Mouse (Mus musculus): ENCODE measurements at regions not wholly inside any gene's neighbourhood (a gene's known extent, or its start where the extent isn't known, plus 50 kb on each side); places are given as distances from the start of the nearest gene placed in this dataset.

GRCm38 (mm10) chr3:34456488-34457433 is 193.4 kb upstream of the Sox2 start:
- Histone ChIP-seq H3K9me3 (replicated peaks; ENCODE audit: control insufficient read depth, low read length) (no peaks in the 10 kb centered on the region), H3K4me1 (ENCODE audit: control insufficient read depth, insufficient read depth, low read length) (peaks cover 7% of the 10 kb centered on the region), H3K36me3 (ENCODE audit: control insufficient read depth, insufficient read depth) (no peaks in the 10 kb centered on the region), H3K27me3 (ENCODE audit: control insufficient read depth, insufficient read depth, low read length) (no peaks in the 10 kb centered on the region), H3K4me2 (ENCODE audit: low read depth, low read length) (peak overlapping the region; percentile 5; the same call in 1 of the 2 replicates), H3K9ac (ENCODE audit: low read length) (no peak overlapping the region), H3K4me3 (ENCODE audit: low read length) (no peak overlapping the region), H3K27ac (ENCODE audit: low read length) (peak overlapping the region; percentile 26)
- WGBS: 49% methylated on average over 23 of the region's 23 CpGs
- peak; percentile 77 for ATAC-seq (replicated peaks; ENCODE audit: extremely low read depth, insufficient read depth, low FRiP score)

GRCm38 (mm10) chr3:34454026-34454624 is 196.1 kb upstream of the Sox2 start:
- no peaks in the 10 kb centered on the region for H3K9me3 ChIP-seq (replicated peaks; ENCODE audit: control insufficient read depth, low read length)
- H3K27me3 ChIP-seq (ENCODE audit: control insufficient read depth, insufficient read depth, low read length): no peaks in the 10 kb centered on the region
- WGBS: 87% methylated on average over 18 of the region's 24 CpGs
- no peak overlapping the region for H3K27ac ChIP-seq (ENCODE audit: low read length)
- H3K9ac ChIP-seq (ENCODE audit: low read length): no peak overlapping the region
- no peak overlapping the region for H3K4me3 ChIP-seq (ENCODE audit: low read length)
- no peak for ATAC-seq (replicated peaks; ENCODE audit: extremely low read depth, insufficient read depth, low FRiP score)
- H3K36me3 ChIP-seq (ENCODE audit: control insufficient read depth, insufficient read depth): no peaks in the 10 kb centered on the region
- H3K4me2 ChIP-seq (ENCODE audit: low read depth, low read length): no peak overlapping the region
- peaks cover 7% of the 10 kb centered on the region for H3K4me1 ChIP-seq (ENCODE audit: control insufficient read depth, insufficient read depth, low read length)

GRCm38 (mm10) chr3:34445354-34445753 is 204.9 kb upstream of the Sox2 start:
- Histone ChIP-seq H3K36me3 (ENCODE audit: control insufficient read depth, insufficient read depth) (no peaks in the 10 kb centered on the region), H3K9me3 (replicated peaks; ENCODE audit: control insufficient read depth, low read length) (no peaks in the 10 kb centered on the region), H3K27me3 (ENCODE audit: control insufficient read depth, insufficient read depth, low read length) (no peaks in the 10 kb centered on the region), H3K9ac (ENCODE audit: low read length) (no peak overlapping the region), H3K4me3 (ENCODE audit: low read length) (no peak overlapping the region), H3K4me2 (ENCODE audit: low read depth, low read length) (no peak overlapping the region), H3K27ac (ENCODE audit: low read length) (no peak overlapping the region), H3K4me1 (ENCODE audit: control insufficient read depth, insufficient read depth, low read length) (no peaks in the 10 kb centered on the region)
- no peak for ATAC-seq (replicated peaks; ENCODE audit: extremely low read depth, insufficient read depth, low FRiP score)
- 51% methylated on average over 7 of the region's 7 CpGs for WGBS

- H3K27ac ChIP-seq (ENCODE audit: low read length): no peak overlapping the region
- no peak for ATAC-seq (replicated peaks; ENCODE audit: extremely low read depth, insufficient read depth, low FRiP score)
- H3K4me2 ChIP-seq (ENCODE audit: low read depth, low read length): no peak overlapping the region
- H3K9me3 ChIP-seq (replicated peaks; ENCODE audit: control insufficient read depth, low read length): no peaks in the 10 kb centered on the region
- WGBS: 47% methylated on average over 5 of the region's 5 CpGs
- no peak overlapping the region for H3K9ac ChIP-seq (ENCODE audit: low read length)
- H3K4me3 ChIP-seq (ENCODE audit: low read length): no peak overlapping the region
- no peaks in the 10 kb centered on the region for H3K4me1 ChIP-seq (ENCODE audit: control insufficient read depth, insufficient read depth, low read length)
- H3K36me3 ChIP-seq (ENCODE audit: control insufficient read depth, insufficient read depth): no peaks in the 10 kb centered on the region
- H3K27me3 ChIP-seq (ENCODE audit: control insufficient read depth, insufficient read depth, low read length): no peaks in the 10 kb centered on the region
Observed at GRCm38 (mm10) chr3:34444802-34445201, 205.4 kb upstream of the Sox2 start.

- no peak for ATAC-seq (replicated peaks; ENCODE audit: extremely low read depth, insufficient read depth, low FRiP score)
- H3K27me3 ChIP-seq (ENCODE audit: control insufficient read depth, insufficient read depth, low read length): no peaks in the 10 kb centered on the region
- H3K4me3 ChIP-seq (ENCODE audit: low read length): no peak overlapping the region
- 63% methylated on average over 28 of the region's 28 CpGs for WGBS
- H3K36me3 ChIP-seq (ENCODE audit: control insufficient read depth, insufficient read depth): no peaks in the 10 kb centered on the region
- H3K9ac ChIP-seq (ENCODE audit: low read length): no peak overlapping the region
- no peak overlapping the region for H3K27ac ChIP-seq (ENCODE audit: low read length)
- H3K4me2 ChIP-seq (ENCODE audit: low read depth, low read length): no peak overlapping the region
- H3K4me1 ChIP-seq (ENCODE audit: control insufficient read depth, insufficient read depth, low read length): no peaks in the 10 kb centered on the region
- H3K9me3 ChIP-seq (replicated peaks; ENCODE audit: control insufficient read depth, low read length): no peaks in the 10 kb centered on the region
Observed at GRCm38 (mm10) chr3:34443731-34444628, 206.2 kb upstream of the Sox2 start.

- Histone ChIP-seq H3K9me3 (replicated peaks; ENCODE audit: control insufficient read depth, low read length) (no peaks in the 10 kb centered on the region), H3K4me3 (ENCODE audit: low read length) (no peak overlapping the region), H3K4me2 (ENCODE audit: low read depth, low read length) (no peak overlapping the region), H3K4me1 (ENCODE audit: control insufficient read depth, insufficient read depth, low read length) (no peaks in the 10 kb centered on the region), H3K9ac (ENCODE audit: low read length) (no peak overlapping the region), H3K27ac (ENCODE audit: low read length) (no peak overlapping the region), H3K27me3 (ENCODE audit: control insufficient read depth, insufficient read depth, low read length) (no peaks in the 10 kb centered on the region), H3K36me3 (ENCODE audit: control insufficient read depth, insufficient read depth) (no peaks in the 10 kb centered on the region)
- ATAC-seq (replicated peaks; ENCODE audit: extremely low read depth, insufficient read depth, low FRiP score): no peak
- 72% methylated on average over 5 of the region's 5 CpGs for WGBS
Observed at GRCm38 (mm10) chr3:34443307-34443706, 206.9 kb upstream of the Sox2 start.

GRCm38 (mm10) chr3:34441792-34442191 is 208.4 kb upstream of the Sox2 start:
- 61% methylated on average over 4 of the region's 4 CpGs for WGBS
- no peak for ATAC-seq (replicated peaks; ENCODE audit: extremely low read depth, insufficient read depth, low FRiP score)
- no peak overlapping the region for H3K4me3 ChIP-seq (ENCODE audit: low read length)

GRCm38 (mm10) chr3:34441266-34441665 is 208.9 kb upstream of the Sox2 start:
- ATAC-seq (replicated peaks; ENCODE audit: extremely low read depth, insufficient read depth, low FRiP score): no peak
- Histone ChIP-seq H3K9ac (ENCODE audit: low read length) (no peak overlapping the region), H3K27me3 (ENCODE audit: control insufficient read depth, insufficient read depth, low read length) (no peaks in the 10 kb centered on the region), H3K36me3 (ENCODE audit: control insufficient read depth, insufficient read depth) (no peaks in the 10 kb centered on the region), H3K9me3 (replicated peaks; ENCODE audit: control insufficient read depth, low read length) (no peaks in the 10 kb centered on the region), H3K4me3 (ENCODE audit: low read length) (no peak overlapping the region), H3K4me2 (ENCODE audit: low read depth, low read length) (no peak overlapping the region), H3K27ac (ENCODE audit: low read length) (no peak overlapping the region), H3K4me1 (ENCODE audit: control insufficient read depth, insufficient read depth, low read length) (no peaks in the 10 kb centered on the region)
- WGBS: 56% methylated on average over 5 of the region's 5 CpGs

More at GRCm38 (mm10) chr3:34441792-34442191, 208.4 kb upstream of the Sox2 start:
- Histone ChIP-seq H3K4me1 (ENCODE audit: control insufficient read depth, insufficient read depth, low read length) (no peaks in the 10 kb centered on the region), H3K9ac (ENCODE audit: low read length) (no peak overlapping the region), H3K27ac (ENCODE audit: low read length) (no peak overlapping the region), H3K4me2 (ENCODE audit: low read depth, low read length) (no peak overlapping the region), H3K36me3 (ENCODE audit: control insufficient read depth, insufficient read depth) (no peaks in the 10 kb centered on the region), H3K9me3 (replicated peaks; ENCODE audit: control insufficient read depth, low read length) (no peaks in the 10 kb centered on the region), H3K27me3 (ENCODE audit: control insufficient read depth, insufficient read depth, low read length) (no peaks in the 10 kb centered on the region)

Data from heart, embryonic 16.5 days (tissue).